ENCODE assay signal across 10 mouse cellular contexts in genomic region chr1:34988225-34988624, GRCm38 (mm10).
DNase-seq lines count a peak whose midpoint lies in the region; ATAC-seq and TF ChIP-seq lines count a peak whose summit lies in the region.
"Had no signal": no experiment of that assay in that cellular context is flagged by ENCODE, and none has a peak within 500 bp of the region (broad histone marks: within the 10 kb centered on the region; RNA-seq: fewer than 3 reads in every experiment).

No protein-coding gene starts in this region.

- H3K4me3 ChIP-seq in forebrain, embryonic 11.5 days (ENCODE audit: low read depth, low read length): no peak overlapping the region
- H3K4me3 ChIP-seq in forebrain, embryonic 10.5 days: no peak overlapping the region
- H3K4me3 ChIP-seq in midbrain, embryonic 13.5 days (replicated peaks): no peak overlapping the region
- H3K4me3 ChIP-seq in midbrain, embryonic 11.5 days (ENCODE audit: low read depth, low read length): no peak overlapping the region
- H3K4me3 ChIP-seq in cortical plate, adult 2 months (ENCODE audit: insufficient read depth, low read length): no peak overlapping the region
- no peak overlapping the region for H3K4me3 ChIP-seq in midbrain, embryonic 15.5 days
- no peak overlapping the region for H3K4me3 ChIP-seq in limb, embryonic 10.5 days
- H3K4me3 ChIP-seq: megakaryocyte, embryonic 14.5 days had no signal

- H3K9me3 ChIP-seq in forebrain, embryonic 11.5 days (ENCODE audit: control insufficient read depth, low read length): no peaks in the 10 kb centered on the region
- H3K9me3 ChIP-seq in forebrain, embryonic 10.5 days: no peaks in the 10 kb centered on the region
- no peaks in the 10 kb centered on the region for H3K9me3 ChIP-seq in midbrain, embryonic 13.5 days
- H3K9me3 ChIP-seq in midbrain, embryonic 11.5 days (ENCODE audit: control insufficient read depth, low read length): no peaks in the 10 kb centered on the region
- H3K9me3 ChIP-seq in midbrain, embryonic 15.5 days: no peaks in the 10 kb centered on the region
- no peaks in the 10 kb centered on the region for H3K9me3 ChIP-seq in limb, embryonic 10.5 days (replicated peaks)

- H3K36me3 ChIP-seq in forebrain, embryonic 11.5 days (ENCODE audit: control insufficient read depth, insufficient read depth, low read length): no peaks in the 10 kb centered on the region
- H3K36me3 ChIP-seq in forebrain, embryonic 10.5 days (replicated peaks): no peaks in the 10 kb centered on the region
- H3K36me3 ChIP-seq in midbrain, embryonic 13.5 days: no peaks in the 10 kb centered on the region
- no peaks in the 10 kb centered on the region for H3K36me3 ChIP-seq in midbrain, embryonic 11.5 days (ENCODE audit: control insufficient read depth, insufficient read depth, low read length)
- H3K36me3 ChIP-seq in midbrain, embryonic 15.5 days (replicated peaks): no peaks in the 10 kb centered on the region
- no peaks in the 10 kb centered on the region for H3K36me3 ChIP-seq in limb, embryonic 10.5 days

- H3K27me3 ChIP-seq in forebrain, embryonic 11.5 days (ENCODE audit: control insufficient read depth, insufficient read depth, low read length): no peaks in the 10 kb centered on the region
- H3K27me3 ChIP-seq in forebrain, embryonic 10.5 days (ENCODE audit: poor library complexity, severe bottlenecking): no peaks in the 10 kb centered on the region
- H3K27me3 ChIP-seq in midbrain, embryonic 13.5 days: no peaks in the 10 kb centered on the region
- H3K27me3 ChIP-seq in midbrain, embryonic 11.5 days (ENCODE audit: control insufficient read depth, insufficient read depth, low read length): no peaks in the 10 kb centered on the region
- no peaks in the 10 kb centered on the region for H3K27me3 ChIP-seq in midbrain, embryonic 15.5 days (replicated peaks)
- H3K27me3 ChIP-seq in limb, embryonic 10.5 days (ENCODE audit: low read depth, poor library complexity, severe bottlenecking): no peaks in the 10 kb centered on the region
- H3K27me3 ChIP-seq: megakaryocyte, embryonic 14.5 days had no signal

- ATAC-seq in forebrain, embryonic 11.5 days (replicated peaks; ENCODE audit: low FRiP score): no peak
- 0 out of 2 replicates have a peak, but pooled peaks have one; percentile 45 for ATAC-seq in midbrain, embryonic 13.5 days
- no peak for ATAC-seq in midbrain, embryonic 11.5 days (ENCODE audit: low FRiP score)
- peak; percentile 56; the same call in 1 of the 2 replicates for ATAC-seq in midbrain, embryonic 15.5 days (replicated peaks)
- ATAC-seq in monocyte, adult 5-6 weeks (replicated peaks; ENCODE audit: insufficient number of reproducible peaks, low FRiP score, low TSS enrichment, poor library complexity, severe bottlenecking): no peak
- ATAC-seq: intestine, embryonic 16.5 days had no signal

- H3K9ac ChIP-seq in forebrain, embryonic 11.5 days (ENCODE audit: low read length): no peak overlapping the region
- H3K9ac ChIP-seq in midbrain, embryonic 13.5 days (replicated peaks): no peak overlapping the region
- no peak overlapping the region for H3K9ac ChIP-seq in midbrain, embryonic 11.5 days (ENCODE audit: low read length)
- H3K9ac ChIP-seq in midbrain, embryonic 15.5 days: no peak overlapping the region

- TF ChIP-seq CTCF in cortical plate, adult 2 months (IDR thresholded peaks at IDR 0.05; ENCODE audit: extremely low read depth, insufficient read depth, low read length): 0 out of 2 replicates have a peak, but pooled peaks have one; percentile 15

- no peak overlapping the region for H3K4me2 ChIP-seq in forebrain, embryonic 11.5 days (ENCODE audit: low read depth, low read length, severe bottlenecking)
- no peak overlapping the region for H3K4me2 ChIP-seq in midbrain, embryonic 13.5 days (replicated peaks)
- H3K4me2 ChIP-seq in midbrain, embryonic 11.5 days: no peak overlapping the region
- H3K4me2 ChIP-seq in midbrain, embryonic 15.5 days: no peak overlapping the region

- 81% methylated on average over 7 of the region's 7 CpGs for WGBS in forebrain, embryonic 11.5 days
- 83% methylated on average over 7 of the region's 7 CpGs for WGBS in forebrain, embryonic 10.5 days
- 75% methylated on average over 7 of the region's 7 CpGs for WGBS in midbrain, embryonic 13.5 days
- 84% methylated on average over 7 of the region's 7 CpGs for WGBS in midbrain, embryonic 11.5 days
- WGBS in midbrain, embryonic 15.5 days: 72% methylated on average over 7 of the region's 7 CpGs
- WGBS in limb, embryonic 10.5 days: 78% methylated on average over 7 of the region's 7 CpGs

- DNase-seq in forebrain, embryonic 11.5 days (ENCODE audit: low spot score): peak; percentile 52
- DNase-seq in forebrain, embryonic 10.5 days (ENCODE audit: extremely low spot score, low spot score): no peak
- no peak for DNase-seq in midbrain, embryonic 11.5 days (ENCODE audit: low spot score, missing footprints)
- no peak for DNase-seq in limb, embryonic 10.5 days (ENCODE audit: low spot score)

- no peak overlapping the region for H3K27ac ChIP-seq in forebrain, embryonic 11.5 days (ENCODE audit: low read depth, low read length)
- no peak overlapping the region for H3K27ac ChIP-seq in forebrain, embryonic 10.5 days
- no peak overlapping the region for H3K27ac ChIP-seq in midbrain, embryonic 13.5 days
- no peak overlapping the region for H3K27ac ChIP-seq in midbrain, embryonic 11.5 days (ENCODE audit: low read depth, low read length)
- H3K27ac ChIP-seq in cortical plate, adult 2 months (ENCODE audit: insufficient read depth, low read length): no peak overlapping the region
- no peak overlapping the region for H3K27ac ChIP-seq in midbrain, embryonic 15.5 days
- H3K27ac ChIP-seq in limb, embryonic 10.5 days: no peak overlapping the region

- TF ChIP-seq POLR2A in cortical plate, adult 2 months (IDR thresholded peaks at IDR 0.05; ENCODE audit: extremely low read depth, insufficient read depth, low read length): no peak

- no peaks in the 10 kb centered on the region for H3K4me1 ChIP-seq in forebrain, embryonic 11.5 days (replicated peaks; ENCODE audit: control insufficient read depth, insufficient read depth, low read length)
- H3K4me1 ChIP-seq in forebrain, embryonic 10.5 days: no peaks in the 10 kb centered on the region
- H3K4me1 ChIP-seq in midbrain, embryonic 13.5 days (replicated peaks): no peaks in the 10 kb centered on the region
- no peaks in the 10 kb centered on the region for H3K4me1 ChIP-seq in midbrain, embryonic 11.5 days (ENCODE audit: control insufficient read depth, insufficient read depth, low read length)
- H3K4me1 ChIP-seq in cortical plate, adult 2 months (ENCODE audit: control insufficient read depth, insufficient read depth, low read length): no peaks in the 10 kb centered on the region
- peaks cover 2% of the 10 kb centered on the region; the same call in 1 of the 2 replicates for H3K4me1 ChIP-seq in midbrain, embryonic 15.5 days
- H3K4me1 ChIP-seq in limb, embryonic 10.5 days: no peaks in the 10 kb centered on the region
- H3K4me1 ChIP-seq: megakaryocyte, embryonic 14.5 days had no signal

Comparison
In these comparisons a context has a peak if more than half of its experiments do, and no peak if none do; other contexts are left out.
1. ATAC-seq: peak in midbrain, embryonic 13.5 days (single experiment) and midbrain, embryonic 15.5 days (single experiment); none in forebrain, embryonic 11.5 days (single experiment), midbrain, embryonic 11.5 days (single experiment) and monocyte, adult 5-6 weeks (single experiment).